Mouse (Mus musculus) erythroblast, adult 5-6 weeks (primary cell): ENCODE data around the gene Rab39. TPM values are rescaled to one million over a fixed set of nuclear protein-coding genes. Genes with fewer than 3 reads are reported as not detected.

ENCODE experiments used
- ATAC-seq: replicated peaks from 2 replicates; pipeline ENCODE4 v1.8.0; 2016; ENCODE audit warnings: moderate number of reproducible peaks, mild to moderate bottlenecking, moderate TSS enrichment, inconsistent platforms; ENCODE audit not compliant: poor library complexity, low FRiP score, severe bottlenecking
- total RNA-seq, 2 experiments: library from RNA; stranded (forward) in 1 of 2; stranded (reverse) in 1 of 2; fragments of 150-400 nt in 1 of 2; fragments of 200-764, 138-1000 nt in 1 of 2; gene quantifications; 2 replicates each; pipeline versions ENCODE4 v1.2.3 to v1.2.4; 2015 to 2017; ENCODE audit warnings: low replicate concordance in 2 of 2

The Rab39 gene
- total RNA-seq (2015; ENCODE audit: low replicate concordance) = 1.3 TPM in 1 of 2 replicates, not detected in the other
- total RNA-seq (2017; ENCODE audit: low replicate concordance) = 0.77 TPM in 1 of 2 replicates, not detected in the other

- ATAC-seq = peak; percentile 49
Measured at GRCm38 (mm10) chr9:53705992-53706696, at the start of gene Rab39. Gene Rab39 (minus strand): TSS chr9:53706232.

- ATAC-seq = no peak
Measured at GRCm38 (mm10) chr9:53754801-53755200, 48.8 kb upstream of the Rab39 start.

GRCm38 (mm10) chr9:53750899-53751298 lies 44.9 kb upstream of the Rab39 start:
- ATAC-seq = no peak

- no peak for ATAC-seq
Measured at GRCm38 (mm10) chr9:53750411-53750810, 44.4 kb upstream of the Rab39 start.

GRCm38 (mm10) chr9:53740829-53741404 lies 34.9 kb upstream of the Rab39 start:
- no peak for ATAC-seq

GRCm38 (mm10) chr9:53705491-53705991 lies 491 bp downstream of the Rab39 start:
- no peak for ATAC-seq

GRCm38 (mm10) chr9:53702991-53703390 lies 3.0 kb downstream of the Rab39 start:
- no peak for ATAC-seq

- no peak for ATAC-seq
Measured at GRCm38 (mm10) chr9:53700496-53700895, 5.5 kb downstream of the Rab39 start.

- ATAC-seq = no peak
Measured at GRCm38 (mm10) chr9:53695846-53696245, 10.2 kb downstream of the Rab39 start.

GRCm38 (mm10) chr9:53693718-53694117 lies 12.3 kb downstream of the Rab39 start:
- no peak for ATAC-seq

- no peak for ATAC-seq
Measured at GRCm38 (mm10) chr9:53691745-53692670, 14.0 kb downstream of the Rab39 start.

- no peak for ATAC-seq
Measured at GRCm38 (mm10) chr9:53680851-53681250, 25.2 kb downstream of the Rab39 start.

GRCm38 (mm10) chr9:53676921-53677320 lies 29.1 kb downstream of the Rab39 start:
- ATAC-seq = no peak

GRCm38 (mm10) chr9:53673571-53673970 lies 32.5 kb downstream of the Rab39 start:
- ATAC-seq = peak; percentile 88

GRCm38 (mm10) chr9:53669680-53670219 lies 36.3 kb downstream of the Rab39 start, which contains the start of gene Cul5:
Gene Cul5 (minus strand): TSS chr9:53670014.
- 0 out of 2 replicates have a peak, but pooled peaks have one; percentile 21 for ATAC-seq

GRCm38 (mm10) chr9:53667020-53667669 lies 38.9 kb downstream of the Rab39 start:
- peak; percentile 87 for ATAC-seq

- ATAC-seq = no peak
Measured at GRCm38 (mm10) chr9:53666665-53667019, 39.4 kb downstream of the Rab39 start.

GRCm38 (mm10) chr9:53665428-53665827 lies 40.6 kb downstream of the Rab39 start:
- ATAC-seq = no peak

GRCm38 (mm10) chr9:53664819-53665218 lies 41.2 kb downstream of the Rab39 start:
- ATAC-seq = no peak
